Comparison of ENCODE assay signal across 24 mouse cellular contexts in the genomic region with DNA sequence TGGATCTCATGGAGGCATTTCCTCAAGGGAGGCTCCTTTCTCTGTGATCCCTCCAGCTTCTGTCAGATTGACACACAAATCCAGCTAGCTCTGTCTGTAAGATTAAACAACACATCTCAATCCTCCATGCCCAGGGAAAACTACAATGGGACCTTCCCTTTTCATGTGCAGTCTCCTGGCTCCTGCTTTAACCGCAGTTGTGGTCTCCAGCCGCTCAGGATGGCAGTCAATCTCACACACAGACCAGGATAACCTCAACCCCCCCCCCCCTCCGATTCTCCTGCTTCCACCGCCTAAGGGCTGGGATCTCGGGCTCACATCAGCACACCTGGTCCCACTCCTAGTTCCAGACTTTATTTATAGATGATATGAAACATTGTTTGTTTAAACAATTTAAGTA.
"Had no signal": no experiment of that assay in that cellular context is flagged by ENCODE, and none has a peak within 500 bp of the region (broad histone marks: within the 10 kb centered on the region; RNA-seq: fewer than 3 reads in every experiment).

No protein-coding gene starts in this region.

- H3K4me2 ChIP-seq: heart, embryonic 12.5 days; hindbrain, embryonic 13.5 days; hindbrain, embryonic 15.5 days; kidney, embryonic 15.5 days; limb, embryonic 13.5 days; limb, embryonic 15.5 days had no signal

- H3K27ac ChIP-seq: gastrocnemius, adult 2 months; heart, embryonic 10.5 days; hindbrain, embryonic 13.5 days; hindbrain, embryonic 15.5 days; hindbrain, postnatal 0 days; kidney, embryonic 15.5 days; kidney, postnatal 0 days; limb, embryonic 13.5 days; limb, embryonic 15.5 days had no signal

- H3K36me3 ChIP-seq: heart, embryonic 10.5 days; heart, embryonic 12.5 days; hindbrain, embryonic 13.5 days; hindbrain, embryonic 15.5 days; kidney, embryonic 15.5 days; limb, embryonic 13.5 days; limb, embryonic 15.5 days had no signal

- DNase-seq: gastrocnemius, adult 2 months; gastrocnemius, postnatal 10 days; gastrocnemius, postnatal 25 days; heart, adult 18-20 months; heart, postnatal 10 days; heart, postnatal 36 days; kidney, adult 11 months; kidney, adult 2 months; kidney, adult 9 months; kidney, postnatal 14 days; kidney, postnatal 36 days; layer of hippocampus, adult 9-11 months; layer of hippocampus, postnatal 36 days; left cerebral cortex, postnatal 4 days had no signal

- H3K9me3 ChIP-seq: heart, embryonic 10.5 days; heart, embryonic 12.5 days; hindbrain, embryonic 13.5 days; hindbrain, embryonic 15.5 days; kidney, embryonic 15.5 days; limb, embryonic 13.5 days; limb, embryonic 15.5 days had no signal

- H3K9ac ChIP-seq: heart, embryonic 12.5 days; hindbrain, embryonic 13.5 days; hindbrain, embryonic 15.5 days; kidney, embryonic 15.5 days; limb, embryonic 13.5 days; limb, embryonic 15.5 days had no signal

- H3K4me3 ChIP-seq: gastrocnemius, adult 2 months; heart, embryonic 10.5 days; heart, embryonic 12.5 days; hindbrain, embryonic 13.5 days; hindbrain, embryonic 15.5 days; kidney, embryonic 15.5 days; limb, embryonic 13.5 days; limb, embryonic 15.5 days had no signal

- ATAC-seq: hindbrain, postnatal 0 days; intestine, embryonic 16.5 days had no signal

- H3K4me1 ChIP-seq: heart, embryonic 10.5 days; hindbrain, embryonic 13.5 days; hindbrain, embryonic 15.5 days; limb, embryonic 15.5 days had no signal

- H3K27me3 ChIP-seq: heart, embryonic 12.5 days; hindbrain, embryonic 13.5 days; hindbrain, embryonic 15.5 days; kidney, embryonic 15.5 days; limb, embryonic 13.5 days; limb, embryonic 15.5 days had no signal
